In the genomic region with DNA sequence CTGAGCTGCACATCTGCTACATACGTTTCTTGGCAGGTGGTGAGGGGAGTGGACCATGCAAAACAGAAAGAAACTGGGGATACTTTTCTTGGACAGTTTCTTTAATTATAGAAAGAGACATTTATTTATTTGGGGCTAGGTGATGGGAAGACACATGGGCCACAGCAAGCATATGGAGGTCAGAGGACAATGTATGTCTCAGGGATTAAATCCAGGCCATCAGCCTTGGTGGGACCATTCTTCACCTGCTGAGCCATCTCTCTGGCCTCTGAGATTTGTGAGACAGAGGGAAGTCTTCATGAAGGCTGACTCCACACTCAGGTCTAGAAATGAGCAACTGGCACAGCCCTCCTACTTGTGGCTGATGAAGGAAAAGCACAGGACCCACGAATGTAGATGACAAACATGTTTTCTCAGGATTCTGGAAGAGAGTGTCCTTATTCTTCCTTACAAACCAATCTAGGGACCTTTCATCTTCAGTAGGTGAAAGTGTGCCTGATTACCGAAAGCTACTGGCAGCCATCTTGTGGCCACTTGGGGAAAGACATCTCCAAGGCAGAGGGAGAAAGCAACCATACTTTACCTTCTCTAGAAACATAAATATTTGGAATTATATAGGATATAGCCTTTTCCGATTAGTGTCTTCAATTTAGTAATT, we compare ENCODE assay signal across 10 mouse cellular contexts. TPM values are rescaled to one million over a fixed set of nuclear protein-coding genes. Genes with fewer than 3 reads are reported as not detected.
DNase-seq lines count a peak whose midpoint lies in the region; ATAC-seq lines count a peak whose summit lies in the region.
"Had no signal": no experiment of that assay in that cellular context is flagged by ENCODE, and none has a peak within 500 bp of the region (broad histone marks: within the 10 kb centered on the region; RNA-seq: fewer than 3 reads in every experiment).

No protein-coding gene starts in this region.

- no peak overlapping the region for H3K4me3 ChIP-seq in hindbrain, embryonic 10.5 days
- H3K4me3 ChIP-seq in hindbrain, embryonic 12.5 days, result no peak overlapping the region
- H3K4me3 ChIP-seq: embryonic facial prominence, embryonic 12.5 days; lung, embryonic 15.5 days had no signal

- no peak overlapping the region for H3K9ac ChIP-seq in hindbrain, embryonic 12.5 days
- H3K9ac ChIP-seq: embryonic facial prominence, embryonic 12.5 days; lung, embryonic 15.5 days had no signal

- H3K4me1 ChIP-seq in hindbrain, embryonic 10.5 days (replicated peaks), result no peaks in the 10 kb centered on the region
- no peaks in the 10 kb centered on the region for H3K4me1 ChIP-seq in hindbrain, embryonic 12.5 days
- H3K4me1 ChIP-seq: embryonic facial prominence, embryonic 12.5 days; lung, embryonic 15.5 days had no signal

- peak; percentile 18 for DNase-seq in hindbrain, embryonic 10.5 days (ENCODE audit: low spot score)
- peak; percentile 26 to 64 for DNase-seq in CD8-positive naive resting alpha-beta T cell, adult 2 months (ENCODE audit: low read depth in 2 of 2, low spot score in 2 of 2)
- peak; percentile 63 for DNase-seq in adrenal gland, postnatal 10 days
- DNase-seq in fibroblast of lung, adult 2 months (ENCODE audit: low read depth), result peak; percentile 14
- peak; percentile 60 to 72 for DNase-seq in layer of hippocampus, postnatal 10 days (ENCODE audit: low spot score in 2 of 2)
- peak; percentile 21 for DNase-seq in mesoderm, embryonic 11.5 days (ENCODE audit: low read depth, low spot score)
- DNase-seq in splenic B cell, adult 2 months (ENCODE audit: low read depth, low spot score), result peak; percentile 76

- no peak overlapping the region for H3K4me2 ChIP-seq in hindbrain, embryonic 12.5 days (replicated peaks)
- H3K4me2 ChIP-seq: embryonic facial prominence, embryonic 12.5 days; lung, embryonic 15.5 days had no signal

- ATAC-seq in hindbrain, embryonic 12.5 days (ENCODE audit: low FRiP score), result no peak

- WGBS in hindbrain, embryonic 10.5 days, result 36% methylated on average over 4 of the region's 4 CpGs
- WGBS in hindbrain, embryonic 12.5 days, result 32% methylated on average over 4 of the region's 4 CpGs

- H3K9me3 ChIP-seq in hindbrain, embryonic 10.5 days, result no peaks in the 10 kb centered on the region
- H3K9me3 ChIP-seq in hindbrain, embryonic 12.5 days (replicated peaks), result no peaks in the 10 kb centered on the region
- H3K9me3 ChIP-seq: embryonic facial prominence, embryonic 12.5 days; lung, embryonic 15.5 days had no signal

- peaks cover 4% of the 10 kb centered on the region; the same call in 1 of the 2 replicates for H3K27me3 ChIP-seq in hindbrain, embryonic 10.5 days (ENCODE audit: insufficient read depth, poor library complexity, severe bottlenecking)
- no peaks in the 10 kb centered on the region for H3K27me3 ChIP-seq in hindbrain, embryonic 12.5 days
- no peaks in the 10 kb centered on the region for H3K27me3 ChIP-seq in splenic B cell, adult 2 months (ENCODE audit: control insufficient read depth, insufficient read depth, low read length, poor library complexity, severe bottlenecking)
- H3K27me3 ChIP-seq: embryonic facial prominence, embryonic 12.5 days; lung, embryonic 15.5 days had no signal

- H3K36me3 ChIP-seq in hindbrain, embryonic 10.5 days, result no peaks in the 10 kb centered on the region
- H3K36me3 ChIP-seq in hindbrain, embryonic 12.5 days, result no peaks in the 10 kb centered on the region
- H3K36me3 ChIP-seq in splenic B cell, adult 2 months (ENCODE audit: control insufficient read depth, insufficient read depth, low read length, poor library complexity, severe bottlenecking), result no peaks in the 10 kb centered on the region
- H3K36me3 ChIP-seq: embryonic facial prominence, embryonic 12.5 days; lung, embryonic 15.5 days had no signal

- no peak overlapping the region for H3K27ac ChIP-seq in hindbrain, embryonic 10.5 days
- no peak overlapping the region for H3K27ac ChIP-seq in hindbrain, embryonic 12.5 days
- H3K27ac ChIP-seq: embryonic facial prominence, embryonic 12.5 days; lung, embryonic 15.5 days had no signal

RNA-seq across cellular contexts. Expression of a gene that starts 45.3 kb away (rescaled TPM):
- 0.46 and 0.97 TPM in 2 replicates for polyA plus RNA-seq in hindbrain, embryonic 10.5 days (2016; fragmentation: Nextera tagmentation; extraction: Ambion mirVana)
- 0.98 and 1.2 TPM in 2 replicates for polyA plus RNA-seq in hindbrain, embryonic 12.5 days (2016; fragmentation: Nextera tagmentation; extraction: Ambion mirVana)
- 10 to 100 TPM; 13.9 to 20.8 TPM for total RNA-seq in adrenal gland, postnatal 10 days (2021)
- total RNA-seq in layer of hippocampus, postnatal 10 days (2021), result 1 to 10 TPM; 7.0 to 7.6 TPM

Comparison
In these comparisons a context has a peak if more than half of its experiments do, and no peak if none do; other contexts are left out.
1. DNase-seq: peak in every context shown above with its lines; median percentile 76 in splenic B cell, adult 2 months; 66 in layer of hippocampus, postnatal 10 days; 63 in adrenal gland, postnatal 10 days; 45 in CD8-positive naive resting alpha-beta T cell, adult 2 months; 21 in mesoderm, embryonic 11.5 days; 18 in hindbrain, embryonic 10.5 days; 14 in fibroblast of lung, adult 2 months.